Mouse (Mus musculus) erythroblast, embryonic 14.5 days (primary cell): Measurements from ENCODE around the gene Olfr402. TPM values are rescaled to one million over a fixed set of nuclear protein-coding genes. Genes with fewer than 3 reads are reported as not detected.
"Not testable (repeated sequence)": the region's sequence is repeated elsewhere in the genome, so short reads cannot be mapped to it uniquely, and the experiment has no call there.

Experiments used
- H3K27me3 ChIP-seq: 2 replicates; pipeline ENCODE4 v1.6.1; 2012; ENCODE audit warnings: inconsistent platforms; ENCODE audit not compliant: control insufficient read depth
- H3K36me3 ChIP-seq: 2 replicates; pipeline ENCODE4 v1.6.1; 2012; ENCODE audit warnings: mild to moderate bottlenecking, inconsistent platforms; ENCODE audit not compliant: control insufficient read depth
- H3K4me1 ChIP-seq: 2 replicates; pipeline ENCODE4 v1.6.1; 2012; ENCODE audit warnings: inconsistent platforms; ENCODE audit not compliant: control insufficient read depth
- H3K4me3 ChIP-seq: replicated peaks from 2 replicates; pipeline ENCODE3; 2012; ENCODE audit warnings: moderate library complexity, mild to moderate bottlenecking, inconsistent platforms
- H3K9me3 ChIP-seq: 2 replicates; pipeline ENCODE4 v1.6.1; 2012; ENCODE audit warnings: low read length, inconsistent platforms, mixed read lengths; ENCODE audit not compliant: control insufficient read depth
- GATA1 ChIP-seq: IDR thresholded peaks from 2 replicates; pipeline ENCODE4 v1.6.1; 2012; ENCODE audit warnings: low read length, inconsistent platforms, mixed read lengths
- TAL1 ChIP-seq: IDR thresholded peaks from 3 replicates; pipeline ENCODE4 v1.6.1; 2012; ENCODE audit warnings: low read length, inconsistent platforms, mixed read lengths
- polyA plus RNA-seq: library from polyadenylated mRNA; stranded (reverse); fragments of >175 nt; gene quantifications from 2 replicates; pipeline ENCODE4 v1.2.3, GENCODE M21; 2012

The Olfr402 gene
- polyA plus RNA-seq = not detected in 2 replicates

- H3K4me1 ChIP-seq = no peaks in the 10 kb centered on the region
- H3K9me3 ChIP-seq = peaks cover 27% of the 10 kb centered on the region
- H3K36me3 ChIP-seq = no peaks in the 10 kb centered on the region
- no peak for TF ChIP-seq TAL1
- no peak for TF ChIP-seq GATA1
- H3K27me3 ChIP-seq = no peaks in the 10 kb centered on the region
- H3K4me3 ChIP-seq = no peak within 1 kb of the TSS
Measured at GRCm38 (mm10) chr11:74153229-74153628, at the start of gene Olfr402. Gene Olfr402, plus strand, starts transcription at chr11:74153529.

- Histone ChIP-seq H3K27me3 (no peaks in the 10 kb centered on the region), H3K9me3 (peaks cover 14% of the 10 kb centered on the region), H3K4me3 (no peak overlapping the region), H3K36me3 (no peaks in the 10 kb centered on the region), H3K4me1 (no peaks in the 10 kb centered on the region)
- TF ChIP-seq GATA1 = no peak
- no peak for TF ChIP-seq TAL1
Measured at GRCm38 (mm10) chr11:74105066-74105465, 48.3 kb upstream of the Olfr402 start.

- Histone ChIP-seq H3K4me1 (no peaks in the 10 kb centered on the region), H3K4me3 (no peak within 1 kb of the TSS), H3K9me3 (peaks cover 8% of the 10 kb centered on the region), H3K27me3 (no peaks in the 10 kb centered on the region), H3K36me3 (no peaks in the 10 kb centered on the region)
- no peak for TF ChIP-seq TAL1
- TF ChIP-seq GATA1 = no peak
Measured at GRCm38 (mm10) chr11:74113412-74113811, 39.9 kb upstream of the Olfr402 start, which contains the start of gene Olfr401. Gene Olfr401, plus strand, starts transcription at chr11:74113712.

- peaks cover 49% of the 10 kb centered on the region for H3K9me3 ChIP-seq
Measured at GRCm38 (mm10) chr11:74140001-74140400, 13.3 kb upstream of the Olfr402 start.

GRCm38 (mm10) chr11:74145866-74146265 is 7.5 kb upstream of the Olfr402 start:
- H3K9me3 ChIP-seq = peaks cover 46% of the 10 kb centered on the region
- no peak overlapping the region for H3K4me3 ChIP-seq
- no peaks in the 10 kb centered on the region for H3K4me1 ChIP-seq
- H3K36me3 ChIP-seq = no peaks in the 10 kb centered on the region
- H3K27me3 ChIP-seq = no peaks in the 10 kb centered on the region
- TF ChIP-seq GATA1 (no peak), TAL1 (no peak)

More at GRCm38 (mm10) chr11:74140001-74140400, 13.3 kb upstream of the Olfr402 start:
- not testable (repeated sequence) for H3K4me1 ChIP-seq, H3K36me3 ChIP-seq, H3K27me3 ChIP-seq, H3K4me3 ChIP-seq

- Histone ChIP-seq H3K4me1 (no peaks in the 10 kb centered on the region), H3K27me3 (no peaks in the 10 kb centered on the region), H3K9me3 (peaks cover 4% of the 10 kb centered on the region), H3K36me3 (no peaks in the 10 kb centered on the region), H3K4me3 (no peak overlapping the region)
- TF ChIP-seq TAL1 = no peak
- TF ChIP-seq GATA1 = no peak
Measured at GRCm38 (mm10) chr11:74168771-74169170, 15.4 kb downstream of the Olfr402 start.

- H3K9me3 ChIP-seq = peaks cover 12% of the 10 kb centered on the region
- H3K4me1 ChIP-seq = no peaks in the 10 kb centered on the region
- no peak overlapping the region for H3K4me3 ChIP-seq
- TF ChIP-seq TAL1 = no peak
- no peak for TF ChIP-seq GATA1
- H3K27me3 ChIP-seq = no peaks in the 10 kb centered on the region
- no peaks in the 10 kb centered on the region for H3K36me3 ChIP-seq
Measured at GRCm38 (mm10) chr11:74183168-74183567, 29.8 kb downstream of the Olfr402 start.

GRCm38 (mm10) chr11:74183745-74184144 is 30.4 kb downstream of the Olfr402 start:
- Histone ChIP-seq H3K36me3 (no peaks in the 10 kb centered on the region), H3K4me3 (no peak overlapping the region), H3K27me3 (no peaks in the 10 kb centered on the region), H3K9me3 (peaks cover 11% of the 10 kb centered on the region), H3K4me1 (no peaks in the 10 kb centered on the region)
- TF ChIP-seq GATA1 = no peak
- TF ChIP-seq TAL1 = no peak

GRCm38 (mm10) chr11:74185949-74186348 is 32.6 kb downstream of the Olfr402 start, which contains the start of gene Olfr403:
Gene Olfr403, plus strand, starts transcription at chr11:74186249.
- H3K27me3 ChIP-seq = no peaks in the 10 kb centered on the region
- peaks cover 8% of the 10 kb centered on the region for H3K9me3 ChIP-seq
- no peak for TF ChIP-seq GATA1
- no peaks in the 10 kb centered on the region for H3K36me3 ChIP-seq
- no peak within 1 kb of the TSS for H3K4me3 ChIP-seq
- no peaks in the 10 kb centered on the region for H3K4me1 ChIP-seq

Other genes with a start within 250 kb of the Olfr402 start
- gene Olfr395, start 244.2 kb upstream of the Olfr402 start, polyA plus RNA-seq = not detected in 2 replicates
- not detected in 2 replicates for gene Olfr23, start 216.9 kb upstream of the Olfr402 start, polyA plus RNA-seq
- not detected in 2 replicates for gene Olfr397, start 192.7 kb upstream of the Olfr402 start, polyA plus RNA-seq
- gene Olfr398, start 163.1 kb upstream of the Olfr402 start, polyA plus RNA-seq = not detected in 2 replicates
- not detected in 2 replicates for gene Olfr139, start 97.0 kb upstream of the Olfr402 start, polyA plus RNA-seq
- not detected in 2 replicates for gene Olfr399, start 96.9 kb upstream of the Olfr402 start, polyA plus RNA-seq
- not detected in 2 replicates for gene Zfp616, start 83.6 kb upstream of the Olfr402 start, polyA plus RNA-seq
- gene Olfr401, start 39.8 kb upstream of the Olfr402 start, polyA plus RNA-seq = not detected in 2 replicates
- gene Olfr403, start 32.7 kb downstream of the Olfr402 start, polyA plus RNA-seq = 0.16 TPM in 1 of 2 replicates, not detected in the other
- gene Olfr43, start 57.9 kb downstream of the Olfr402 start, polyA plus RNA-seq = not detected in 2 replicates
- not detected in 2 replicates for gene Olfr406, start 106.3 kb downstream of the Olfr402 start, polyA plus RNA-seq
- gene Olfr59, start 130.2 kb downstream of the Olfr402 start, polyA plus RNA-seq = not detected in 2 replicates
- 0.01 TPM in 1 of 2 replicates, not detected in the other for gene Olfr410, start 184.5 kb downstream of the Olfr402 start, polyA plus RNA-seq
- gene Olfr411, start 199.1 kb downstream of the Olfr402 start, polyA plus RNA-seq = not detected in 2 replicates
- gene Olfr412, start 208.5 kb downstream of the Olfr402 start, polyA plus RNA-seq = not detected in 2 replicates